Mouse (Mus musculus) ovary, postnatal 10 days (tissue): ENCODE measurements around the gene Arnt.
"Not testable (repeated sequence)": the region's sequence is repeated elsewhere in the genome, so short reads cannot be mapped to it uniquely, and the experiment has no call there.

ENCODE experiments used
- DNase-seq: peaks from one replicate; pipeline ENCODE4 v3.0.0; 2022; ENCODE audit warnings: low spot score

The Arnt gene

GRCm38 (mm10) chr3:95434136-95434982 is at the start of gene Arnt:
Gene Arnt, plus strand, starts transcription at chr3:95434388.
- DNase-seq, result peak; percentile 74

GRCm38 (mm10) chr3:95385401-95386075 is 48.6 kb upstream of the Arnt start:
- DNase-seq, result no peak

GRCm38 (mm10) chr3:95394385-95394784 is 39.8 kb upstream of the Arnt start:
- DNase-seq, result no peak

GRCm38 (mm10) chr3:95402741-95403140 is 31.4 kb upstream of the Arnt start, which contains the start of gene 4930558C23Rik:
Gene 4930558C23Rik, minus strand, starts transcription at chr3:95402841.
- no peak for DNase-seq

- no peak for DNase-seq
These were observed 26.5 kb upstream of the Arnt start for GRCm38 (mm10) chr3:95407728-95408127.

- DNase-seq, result no peak
These were observed 25.3 kb upstream of the Arnt start for GRCm38 (mm10) chr3:95408852-95409251.

- no peak for DNase-seq
These were observed 21.9 kb upstream of the Arnt start for GRCm38 (mm10) chr3:95412268-95412667.

GRCm38 (mm10) chr3:95417866-95418265 is 16.3 kb upstream of the Arnt start:
- no peak for DNase-seq

- DNase-seq, result not testable (repeated sequence)
These were observed 7.7 kb upstream of the Arnt start for GRCm38 (mm10) chr3:95426476-95426875.

GRCm38 (mm10) chr3:95427117-95427890 is 6.9 kb upstream of the Arnt start:
- DNase-seq, result not testable (repeated sequence)

- peak; percentile 15 for DNase-seq
These were observed 6.3 kb upstream of the Arnt start for GRCm38 (mm10) chr3:95427891-95428238.

GRCm38 (mm10) chr3:95428423-95428822 is 5.8 kb upstream of the Arnt start:
- not testable (repeated sequence) for DNase-seq

GRCm38 (mm10) chr3:95433301-95433915 is 780 bp upstream of the Arnt start:
- DNase-seq, result no peak

GRCm38 (mm10) chr3:95434983-95435370 is 789 bp downstream of the Arnt start:
- no peak for DNase-seq

GRCm38 (mm10) chr3:95435561-95435960 is 1.4 kb downstream of the Arnt start:
- DNase-seq, result no peak

- DNase-seq, result not testable (repeated sequence)
These were observed 4.4 kb downstream of the Arnt start for GRCm38 (mm10) chr3:95438636-95439035.

- DNase-seq, result no peak
These were observed 5.5 kb downstream of the Arnt start for GRCm38 (mm10) chr3:95439670-95440069.

GRCm38 (mm10) chr3:95442406-95443117 is 8.4 kb downstream of the Arnt start:
- DNase-seq, result no peak

- DNase-seq, result no peak
These were observed 11.1 kb downstream of the Arnt start for GRCm38 (mm10) chr3:95445311-95445710.

- DNase-seq, result no peak
These were observed 16.2 kb downstream of the Arnt start for GRCm38 (mm10) chr3:95450408-95450807.

GRCm38 (mm10) chr3:95450915-95451314 is 16.7 kb downstream of the Arnt start:
- DNase-seq, result no peak
